Mouse (Mus musculus): ENCODE measurements around the gene Impg1. TPM values are rescaled to one million over a fixed set of nuclear protein-coding genes. Genes with fewer than 3 reads are reported as not detected.

Gene Impg1
- polyA plus RNA-seq, 1 experiment from 2014 or later: not detected

DNA sequence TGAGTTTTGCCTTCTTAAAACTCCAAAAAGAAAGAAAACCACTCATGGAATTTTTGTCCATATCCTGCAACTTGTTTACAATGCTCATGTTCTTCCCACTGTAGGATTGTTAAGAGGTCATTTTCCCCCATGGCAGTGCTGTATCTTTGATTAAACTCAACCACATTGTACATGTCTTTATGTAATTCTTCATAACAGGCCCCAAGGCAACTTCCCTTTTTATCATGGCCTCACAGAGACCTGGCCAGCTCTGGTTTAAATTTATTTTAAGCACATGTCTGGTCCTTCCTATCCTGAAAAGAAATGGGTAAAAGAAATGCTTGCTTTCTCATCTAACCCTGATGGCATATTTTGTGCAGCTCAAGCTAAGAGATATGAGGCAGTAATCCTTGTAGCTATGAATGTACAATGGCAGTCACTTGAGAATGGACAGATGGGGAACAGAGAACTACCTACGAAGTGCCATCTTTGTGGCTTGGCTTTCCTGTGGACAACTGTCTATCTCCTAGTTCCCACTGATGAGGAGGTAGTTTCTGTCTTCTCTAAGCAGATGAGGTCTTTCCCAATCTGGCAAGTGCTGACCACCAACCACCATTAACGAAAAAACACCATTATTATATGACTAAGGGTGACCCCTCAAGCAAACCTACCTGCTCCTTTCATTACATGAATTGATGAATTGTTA lies 97.6 kb downstream of the Impg1 start:
- Histone ChIP-seq H3K4me2 (no peak overlapping the region), H3K36me3 (ENCODE audit: control insufficient read depth, insufficient read depth, low read length) (no peaks in the 10 kb centered on the region), H3K9ac (ENCODE audit: low read depth, low read length) (no peak overlapping the region), H3K4me1 (replicated peaks; ENCODE audit: control insufficient read depth, insufficient read depth, low read length) (no peaks in the 10 kb centered on the region), H3K4me3 (ENCODE audit: low read depth, low read length) (no peak overlapping the region), H3K27ac (ENCODE audit: low read depth, low read length) (no peak overlapping the region), H3K9me3 (ENCODE audit: control insufficient read depth, low read length) (no peaks in the 10 kb centered on the region), H3K27me3 (replicated peaks; ENCODE audit: control insufficient read depth, insufficient read depth, low read length) (no peaks in the 10 kb centered on the region)
- DNase-seq (ENCODE audit: low spot score) (no peak), ATAC-seq (replicated peaks; ENCODE audit: low FRiP score) (no peak)
- WGBS: 60% methylated on average over 2 of the region's 2 CpGs

DNA sequence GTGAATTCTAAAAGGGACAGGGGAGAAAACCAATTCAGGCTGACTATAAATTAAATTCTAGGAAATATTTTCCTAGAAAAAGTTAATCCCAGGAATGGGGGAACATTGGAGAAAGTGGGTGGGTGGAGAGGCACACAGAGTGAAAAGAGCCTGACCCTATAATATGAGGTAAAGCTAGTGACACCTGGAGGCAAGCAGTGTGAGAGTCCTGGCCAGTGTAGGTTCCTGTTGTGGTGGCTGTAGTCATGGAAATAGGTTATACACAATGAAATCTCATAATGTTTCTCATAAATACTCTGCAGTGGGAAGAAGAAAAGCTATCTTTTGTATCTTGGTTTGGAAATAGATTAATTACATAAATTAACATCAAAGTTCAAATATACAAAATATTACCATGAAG lies 105.2 kb downstream of the Impg1 start:
- Histone ChIP-seq H3K4me1 (replicated peaks; ENCODE audit: control insufficient read depth, insufficient read depth, low read length) (no peaks in the 10 kb centered on the region), H3K4me3 (ENCODE audit: low read depth, low read length) (no peak overlapping the region), H3K36me3 (ENCODE audit: control insufficient read depth, insufficient read depth, low read length) (no peaks in the 10 kb centered on the region), H3K9me3 (ENCODE audit: control insufficient read depth, low read length) (no peaks in the 10 kb centered on the region), H3K9ac (ENCODE audit: low read depth, low read length) (no peak overlapping the region), H3K4me2 (no peak overlapping the region), H3K27me3 (replicated peaks; ENCODE audit: control insufficient read depth, insufficient read depth, low read length) (no peaks in the 10 kb centered on the region), H3K27ac (ENCODE audit: low read depth, low read length) (no peak overlapping the region)
- no peak for DNase-seq (ENCODE audit: low spot score)
- ATAC-seq (replicated peaks; ENCODE audit: low FRiP score): no peak

DNA sequence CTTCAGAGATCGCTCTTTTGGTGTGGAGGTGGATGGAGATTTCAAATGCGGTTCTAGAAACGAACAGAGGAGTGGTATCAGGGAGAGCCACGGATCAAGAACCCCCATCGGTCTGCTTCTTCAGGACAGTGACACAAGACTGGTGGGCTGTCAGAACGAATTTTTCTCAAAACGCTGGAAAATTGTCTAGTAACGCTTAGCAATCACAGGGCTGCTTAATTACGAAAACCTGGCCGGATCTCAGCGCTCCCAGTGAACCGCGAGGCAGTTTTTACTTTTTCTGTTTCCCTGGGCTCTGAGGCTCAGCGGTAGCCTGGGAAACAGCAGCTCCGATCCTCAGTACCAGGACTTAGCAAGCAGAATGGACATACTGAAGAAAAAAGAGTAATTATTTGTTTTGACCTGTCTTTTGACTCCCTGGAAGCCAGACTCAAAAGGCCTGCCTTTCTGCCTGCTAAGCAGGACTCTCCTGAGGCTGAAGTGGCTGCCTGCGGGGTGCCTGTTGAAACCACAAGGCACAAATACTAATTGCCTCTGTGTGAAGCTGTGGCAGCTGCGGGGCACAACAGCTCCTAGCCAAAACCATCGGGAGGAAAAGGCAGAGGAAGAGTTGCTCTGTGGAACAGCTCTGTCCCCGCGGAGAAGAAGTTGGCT lies 113.5 kb downstream of the Impg1 start:
- 40% methylated on average over 20 of the region's 20 CpGs for WGBS
- DNase-seq (ENCODE audit: low spot score) (no peak), ATAC-seq (replicated peaks; ENCODE audit: low FRiP score) (no peak)
- H3K27ac ChIP-seq (ENCODE audit: low read depth, low read length): no peak overlapping the region
- H3K9me3 ChIP-seq (ENCODE audit: control insufficient read depth, low read length): no peaks in the 10 kb centered on the region
- no peak overlapping the region for H3K9ac ChIP-seq (ENCODE audit: low read depth, low read length)
- H3K4me1 ChIP-seq (replicated peaks; ENCODE audit: control insufficient read depth, insufficient read depth, low read length): no peaks in the 10 kb centered on the region
- H3K27me3 ChIP-seq (replicated peaks; ENCODE audit: control insufficient read depth, insufficient read depth, low read length): no peaks in the 10 kb centered on the region
- no peaks in the 10 kb centered on the region for H3K36me3 ChIP-seq (ENCODE audit: control insufficient read depth, insufficient read depth, low read length)
- peak overlapping the region; percentile 25; the same call in 1 of the 2 replicates for H3K4me2 ChIP-seq
- H3K4me3 ChIP-seq (ENCODE audit: low read depth, low read length): no peak overlapping the region

DNA sequence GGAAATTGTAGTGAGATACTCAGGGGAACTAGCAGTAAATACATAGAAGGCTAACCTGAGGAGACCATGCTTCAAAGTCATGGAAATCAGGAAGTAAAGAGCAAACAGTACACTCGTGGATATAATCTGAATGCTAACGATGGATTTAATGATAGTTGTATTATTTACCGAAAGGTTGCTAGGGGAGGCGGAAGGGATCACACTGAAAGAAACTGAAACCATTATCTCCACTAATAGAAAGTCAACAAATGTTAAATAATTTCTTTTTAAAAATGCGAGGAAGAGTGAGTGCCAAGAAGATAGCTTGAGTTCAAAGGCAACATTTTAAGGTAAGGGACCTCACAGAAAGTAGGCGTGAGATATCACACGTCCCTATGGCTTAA lies 114.0 kb downstream of the Impg1 start:
- Histone ChIP-seq H3K4me2 (peak overlapping the region; percentile 25; the same call in 1 of the 2 replicates), H3K27ac (ENCODE audit: low read depth, low read length) (no peak overlapping the region), H3K27me3 (replicated peaks; ENCODE audit: control insufficient read depth, insufficient read depth, low read length) (no peaks in the 10 kb centered on the region), H3K4me3 (ENCODE audit: low read depth, low read length) (no peak overlapping the region), H3K36me3 (ENCODE audit: control insufficient read depth, insufficient read depth, low read length) (no peaks in the 10 kb centered on the region), H3K4me1 (replicated peaks; ENCODE audit: control insufficient read depth, insufficient read depth, low read length) (no peaks in the 10 kb centered on the region), H3K9me3 (ENCODE audit: control insufficient read depth, low read length) (no peaks in the 10 kb centered on the region), H3K9ac (ENCODE audit: low read depth, low read length) (no peak overlapping the region)
- WGBS: 66% methylated on average over 7 of the region's 7 CpGs
- ATAC-seq (replicated peaks; ENCODE audit: low FRiP score): no peak
- no peak for DNase-seq (ENCODE audit: low spot score)

DNA sequence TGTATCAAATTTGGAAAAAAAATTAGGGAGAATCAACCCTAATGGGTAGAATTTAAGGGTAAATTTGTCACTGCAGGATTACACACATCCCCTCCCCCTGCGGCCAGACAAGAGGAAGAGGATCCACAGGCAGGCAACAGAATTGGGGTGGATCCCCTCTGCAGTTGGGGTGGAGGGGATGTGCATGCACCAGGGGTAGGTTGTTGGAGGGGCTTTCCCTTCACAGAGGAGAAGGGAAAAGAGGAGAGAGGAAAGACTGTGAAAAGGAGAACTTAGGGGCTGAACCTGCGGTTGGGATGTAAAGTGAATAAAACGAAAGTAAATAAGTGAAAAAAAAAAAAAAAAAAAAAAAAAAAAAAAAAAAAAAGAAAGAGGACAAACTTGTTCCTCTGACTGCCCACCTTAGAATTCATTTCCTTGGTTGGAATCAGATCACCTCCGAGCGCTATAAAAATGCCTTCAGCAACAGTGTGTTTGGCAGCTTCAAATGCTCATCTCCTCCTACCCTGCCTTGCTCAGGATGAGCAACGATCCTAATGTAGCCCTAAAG lies 120.8 kb downstream of the Impg1 start:
- WGBS: 83% methylated on average over 6 of the region's 6 CpGs

DNA sequence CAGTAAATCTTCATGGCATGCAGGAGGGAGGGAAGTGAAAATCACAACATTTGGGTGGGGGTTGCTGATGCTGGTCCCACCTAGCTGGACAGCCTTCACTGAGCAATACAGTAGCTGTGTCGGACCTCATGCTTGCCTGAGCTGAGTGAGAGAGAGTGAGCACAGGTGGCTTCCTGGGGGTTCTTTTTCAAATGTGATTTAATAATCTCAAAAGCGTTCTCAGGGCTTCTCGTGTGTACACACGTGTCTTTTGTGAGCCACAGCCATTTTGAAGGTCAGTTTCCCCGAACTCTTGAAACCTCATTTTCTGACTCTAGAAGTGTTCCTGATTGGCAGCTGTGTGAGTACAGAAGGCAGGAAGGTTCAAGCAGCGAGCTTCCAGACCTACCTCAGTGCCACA lies 122.8 kb downstream of the Impg1 start:
- Histone ChIP-seq H3K36me3 (ENCODE audit: control insufficient read depth, insufficient read depth, low read length) (no peaks in the 10 kb centered on the region), H3K9me3 (ENCODE audit: control insufficient read depth, low read length) (no peaks in the 10 kb centered on the region), H3K27me3 (replicated peaks; ENCODE audit: control insufficient read depth, insufficient read depth, low read length) (no peaks in the 10 kb centered on the region), H3K4me3 (ENCODE audit: low read depth, low read length) (no peak overlapping the region), H3K9ac (ENCODE audit: low read depth, low read length) (no peak overlapping the region), H3K27ac (ENCODE audit: low read depth, low read length) (no peak overlapping the region), H3K4me2 (no peak overlapping the region), H3K4me1 (replicated peaks; ENCODE audit: control insufficient read depth, insufficient read depth, low read length) (no peaks in the 10 kb centered on the region)
- DNase-seq (ENCODE audit: low spot score): no peak
- no peak for ATAC-seq (replicated peaks; ENCODE audit: low FRiP score)
- 76% methylated on average over 6 of the region's 6 CpGs for WGBS

More for the DNA sequence above, 120.8 kb downstream of the Impg1 start:
- no peaks in the 10 kb centered on the region for H3K27me3 ChIP-seq (replicated peaks; ENCODE audit: control insufficient read depth, insufficient read depth, low read length)
- H3K36me3 ChIP-seq (ENCODE audit: control insufficient read depth, insufficient read depth, low read length): no peaks in the 10 kb centered on the region
- no peak overlapping the region for H3K4me2 ChIP-seq
- DNase-seq (ENCODE audit: low spot score): no peak
- H3K27ac ChIP-seq (ENCODE audit: low read depth, low read length): no peak overlapping the region
- ATAC-seq (replicated peaks; ENCODE audit: low FRiP score): no peak
- H3K9me3 ChIP-seq (ENCODE audit: control insufficient read depth, low read length): no peaks in the 10 kb centered on the region
- H3K9ac ChIP-seq (ENCODE audit: low read depth, low read length): no peak overlapping the region
- H3K4me1 ChIP-seq (replicated peaks; ENCODE audit: control insufficient read depth, insufficient read depth, low read length): no peaks in the 10 kb centered on the region
- H3K4me3 ChIP-seq (ENCODE audit: low read depth, low read length): no peak overlapping the region

DNA sequence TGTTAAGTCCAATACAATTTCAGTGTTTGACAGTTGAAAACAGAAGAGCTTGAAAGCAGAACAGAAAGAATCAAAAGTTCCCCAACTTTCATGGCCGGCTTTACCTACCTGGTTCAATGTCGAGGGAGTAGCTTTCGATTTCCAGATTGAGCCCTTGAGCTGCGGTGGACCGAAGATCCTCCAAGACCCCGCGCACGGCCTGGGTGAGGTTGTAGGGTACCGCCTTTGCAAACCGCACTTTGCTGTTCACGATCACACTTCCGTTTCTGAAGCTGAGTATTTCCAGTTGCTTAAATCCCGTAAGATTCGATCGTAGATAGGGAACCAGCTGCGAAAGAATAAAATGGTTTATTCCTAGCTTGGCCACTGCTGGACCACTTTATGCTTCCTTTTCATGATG lies 123.5 kb downstream of the Impg1 start:
- H3K4me1 ChIP-seq (replicated peaks; ENCODE audit: control insufficient read depth, insufficient read depth, low read length): no peaks in the 10 kb centered on the region
- H3K36me3 ChIP-seq (ENCODE audit: control insufficient read depth, insufficient read depth, low read length): no peaks in the 10 kb centered on the region
- H3K27me3 ChIP-seq (replicated peaks; ENCODE audit: control insufficient read depth, insufficient read depth, low read length): no peaks in the 10 kb centered on the region
- ATAC-seq (replicated peaks; ENCODE audit: low FRiP score) (no peak), DNase-seq (ENCODE audit: low spot score) (no peak)
- WGBS: 94% methylated on average over 16 of the region's 16 CpGs
- no peaks in the 10 kb centered on the region for H3K9me3 ChIP-seq (ENCODE audit: control insufficient read depth, low read length)
- no peak overlapping the region for H3K4me3 ChIP-seq (ENCODE audit: low read depth, low read length)
- H3K27ac ChIP-seq (ENCODE audit: low read depth, low read length): no peak overlapping the region
- H3K4me2 ChIP-seq: no peak overlapping the region
- H3K9ac ChIP-seq (ENCODE audit: low read depth, low read length): no peak overlapping the region

DNA sequence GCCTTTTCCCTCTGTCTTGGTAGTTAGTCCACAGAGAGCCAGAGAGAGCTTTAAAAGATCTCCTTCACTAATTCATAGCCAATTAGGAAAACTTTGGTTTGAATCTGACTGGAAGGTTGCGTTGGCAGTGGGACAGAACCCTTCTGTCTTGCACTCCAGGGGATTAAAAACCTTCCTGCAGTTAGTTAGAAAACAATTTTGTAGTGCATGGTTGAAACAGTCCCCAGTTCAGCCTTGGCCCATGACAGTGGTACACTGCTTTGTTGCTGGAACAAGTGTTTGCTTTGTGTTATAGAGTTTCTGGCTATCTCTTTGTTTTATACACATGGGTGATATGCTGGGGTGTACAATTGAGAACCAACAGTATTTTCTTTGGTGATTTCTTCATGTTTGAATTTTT lies 124.4 kb downstream of the Impg1 start:
- no peak overlapping the region for H3K4me2 ChIP-seq
- no peaks in the 10 kb centered on the region for H3K27me3 ChIP-seq (replicated peaks; ENCODE audit: control insufficient read depth, insufficient read depth, low read length)
- no peaks in the 10 kb centered on the region for H3K9me3 ChIP-seq (ENCODE audit: control insufficient read depth, low read length)
- no peaks in the 10 kb centered on the region for H3K4me1 ChIP-seq (replicated peaks; ENCODE audit: control insufficient read depth, insufficient read depth, low read length)
- H3K9ac ChIP-seq (ENCODE audit: low read depth, low read length): no peak overlapping the region
- no peak overlapping the region for H3K27ac ChIP-seq (ENCODE audit: low read depth, low read length)
- ATAC-seq (replicated peaks; ENCODE audit: low FRiP score) (no peak), DNase-seq (ENCODE audit: low spot score) (no peak)
- no peaks in the 10 kb centered on the region for H3K36me3 ChIP-seq (ENCODE audit: control insufficient read depth, insufficient read depth, low read length)
- WGBS: 83% methylated on average over 1 of the region's 1 CpGs
- H3K4me3 ChIP-seq (ENCODE audit: low read depth, low read length): no peak overlapping the region

DNA sequence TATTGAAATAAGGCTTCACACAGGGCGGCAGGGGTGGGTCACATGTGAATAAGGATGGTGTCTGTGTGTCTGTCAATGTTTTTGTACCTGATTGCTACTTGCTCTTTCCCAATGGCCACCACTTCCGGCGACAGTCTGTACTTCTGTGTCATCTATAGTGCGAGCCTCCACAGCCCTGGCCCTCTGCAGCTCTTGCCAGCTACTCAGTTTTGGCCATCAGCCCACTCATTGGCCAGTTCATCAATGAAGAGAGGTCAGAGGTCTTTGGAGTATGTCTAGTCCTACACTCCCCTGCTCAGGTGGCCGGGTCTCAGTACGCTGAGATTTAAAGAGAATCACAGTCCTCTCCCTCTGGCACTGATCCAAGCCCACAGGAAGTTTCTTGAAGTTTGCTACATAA lies 127.3 kb downstream of the Impg1 start:
- no peaks in the 10 kb centered on the region for H3K9me3 ChIP-seq (ENCODE audit: control insufficient read depth, low read length)
- no peaks in the 10 kb centered on the region for H3K27me3 ChIP-seq (replicated peaks; ENCODE audit: control insufficient read depth, insufficient read depth, low read length)
- H3K4me3 ChIP-seq (ENCODE audit: low read depth, low read length): no peak overlapping the region
- ATAC-seq (replicated peaks; ENCODE audit: low FRiP score) (no peak), DNase-seq (ENCODE audit: low spot score) (no peak)
- no peak overlapping the region for H3K4me2 ChIP-seq
- 84% methylated on average over 6 of the region's 6 CpGs for WGBS
- H3K27ac ChIP-seq (ENCODE audit: low read depth, low read length): no peak overlapping the region
- no peaks in the 10 kb centered on the region for H3K36me3 ChIP-seq (ENCODE audit: control insufficient read depth, insufficient read depth, low read length)
- H3K9ac ChIP-seq (ENCODE audit: low read depth, low read length): no peak overlapping the region
- no peaks in the 10 kb centered on the region for H3K4me1 ChIP-seq (replicated peaks; ENCODE audit: control insufficient read depth, insufficient read depth, low read length)
